Mouse (Mus musculus) spleen, adult 12 weeks (tissue): ENCODE data around the gene Cnbp.

Experiments
- DNase-seq: peaks from one replicate; pipeline ENCODE4 v3.0.0; 2022; ENCODE audit warnings: low spot score

The Cnbp gene

GRCm38 (mm10) chr6:87804886-87805285 lies 46.0 kb downstream of the Cnbp start:
- DNase-seq: no peak

GRCm38 (mm10) chr6:87804036-87804435 lies 46.9 kb downstream of the Cnbp start:
- no peak for DNase-seq

DNA sequence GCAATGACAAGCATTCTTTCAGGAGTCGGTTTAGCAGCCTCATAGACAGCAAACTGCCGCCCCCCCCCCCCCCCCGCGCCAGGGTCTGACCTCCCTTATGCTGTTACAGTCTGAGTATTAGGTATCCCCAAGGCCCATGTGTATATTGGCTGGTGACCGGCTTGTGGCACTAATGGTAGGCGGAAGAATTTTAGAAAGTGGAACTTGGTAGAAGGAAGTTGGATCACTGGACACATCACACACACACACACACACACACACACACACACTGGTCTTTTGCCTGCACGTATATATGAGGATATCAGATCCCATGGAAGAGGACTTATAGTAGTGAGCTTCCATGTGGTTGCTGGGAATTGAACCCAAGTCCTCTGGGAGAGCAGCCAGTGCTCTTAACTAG lies 48.4 kb downstream of the Cnbp start:
- no peak for DNase-seq

DNA sequence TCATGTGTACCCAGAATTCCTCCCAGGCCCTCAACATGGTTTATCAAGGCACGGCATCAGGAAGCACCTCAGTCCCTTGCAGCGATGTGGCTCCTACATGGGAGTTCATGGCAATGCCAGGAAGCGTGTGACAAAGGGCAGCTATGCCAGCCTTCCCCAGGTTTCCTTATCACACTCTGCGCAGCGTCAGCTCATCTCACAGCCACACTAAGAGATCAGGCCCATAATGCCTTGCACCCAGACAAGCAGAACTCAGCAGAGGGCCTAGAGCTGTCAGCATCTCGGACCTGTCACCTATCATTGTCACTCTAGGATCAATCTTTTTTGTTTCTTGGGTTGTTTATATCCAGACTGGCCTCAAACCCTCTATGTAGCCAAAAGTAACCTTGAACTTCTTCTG lies 51.3 kb downstream of the Cnbp start:
- no peak for DNase-seq

GRCm38 (mm10) chr6:87797321-87797720 lies 53.6 kb downstream of the Cnbp start:
- DNase-seq: no peak

DNA sequence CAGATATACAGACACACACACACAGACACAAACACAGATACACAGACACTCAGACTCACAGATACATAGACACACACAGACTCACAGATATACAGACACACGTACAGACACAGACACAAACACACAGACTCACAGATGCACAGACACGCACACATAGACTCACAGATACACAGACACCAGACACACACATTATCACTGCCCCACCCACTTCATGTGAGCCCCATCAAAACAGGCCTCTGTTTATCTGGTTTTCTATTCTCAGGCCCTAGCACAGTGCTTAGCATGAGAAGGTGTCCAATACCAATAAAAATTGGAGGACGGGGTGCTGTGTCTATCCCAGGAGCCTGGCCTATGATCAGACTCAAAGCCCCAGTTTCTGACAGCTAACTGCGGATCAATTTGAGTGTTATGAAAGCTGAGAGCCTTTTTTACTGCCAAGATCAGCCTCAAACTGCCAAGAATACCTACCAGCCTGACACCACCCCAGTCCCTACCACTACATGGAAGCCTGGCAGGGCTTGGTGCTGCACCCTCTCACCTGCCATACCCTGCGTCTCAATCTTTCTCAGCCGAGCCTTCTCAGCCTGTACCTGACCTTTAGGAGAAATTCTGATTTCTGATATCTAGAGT lies 54.5 kb downstream of the Cnbp start:
- DNase-seq: no peak

- DNase-seq: no peak
These were observed 55.3 kb downstream of the Cnbp start for GRCm38 (mm10) chr6:87795385-87796150.

DNA sequence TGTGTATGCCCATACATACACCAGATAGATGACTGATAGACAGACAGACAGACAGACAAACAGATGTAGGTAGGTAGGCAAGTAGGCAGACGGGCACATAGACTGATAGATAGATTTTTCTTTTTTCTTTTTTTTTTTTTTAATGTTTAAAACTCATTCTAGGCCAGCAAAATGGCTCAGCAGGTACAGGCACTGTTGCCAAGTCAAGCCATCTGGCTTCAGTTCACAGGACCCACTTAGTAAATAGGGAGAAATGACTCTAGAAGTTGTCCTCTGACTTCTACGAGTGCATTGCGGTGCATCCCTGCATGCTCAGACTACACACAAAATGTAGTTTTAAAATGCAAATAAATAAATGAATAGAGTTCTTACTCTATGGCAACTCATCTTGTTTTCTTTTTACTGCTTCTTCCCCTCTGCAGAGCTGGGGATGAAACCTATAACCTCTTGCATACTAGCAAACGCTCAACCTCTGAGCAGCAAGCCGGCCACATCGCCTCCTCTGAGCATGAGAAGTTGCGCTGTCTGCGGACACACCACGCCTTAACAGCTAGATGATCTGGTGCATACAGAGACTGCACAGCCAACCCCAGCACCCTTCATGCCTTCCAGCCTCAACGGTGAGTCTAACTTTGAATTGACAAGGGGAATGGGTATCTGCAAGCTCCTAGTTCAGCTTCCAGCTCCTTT lies 56.9 kb downstream of the Cnbp start:
- no peak for DNase-seq
